ENCODE assay signal across 8 mouse cellular contexts in genomic region chr19:18872792-18873569, GRCm38 (mm10).
DNase-seq lines count a peak whose midpoint lies in the region; TF ChIP-seq lines count a peak whose summit lies in the region.
"Had no signal": no experiment of that assay in that cellular context is flagged by ENCODE, and none has a peak within 500 bp of the region (broad histone marks: within the 10 kb centered on the region; RNA-seq: fewer than 3 reads in every experiment).

No protein-coding gene starts in this region.

- no peak overlapping the region for H3K27ac ChIP-seq in thymus, adult 2 months (ENCODE audit: control insufficient read depth, insufficient read depth, low read length)
- H3K27ac ChIP-seq: macrophage had no signal

- TF ChIP-seq POLR2A in thymus, adult 2 months (IDR thresholded peaks at IDR 0.05; ENCODE audit: control insufficient read depth, extremely low read depth, insufficient read depth, low read length, poor library complexity), result no peak

- peak; percentile 17 for DNase-seq in left cerebral cortex, adult 11 months (ENCODE audit: low spot score)
- DNase-seq in left cerebral cortex, adult 8-10 months (ENCODE audit: low spot score in 2 of 2), result no peak
- DNase-seq in embryo, embryonic 11 days, result peak; percentile 29
- peak; percentile 13 to 61 for DNase-seq in layer of hippocampus, adult 18-20 months (ENCODE audit: low spot score in 2 of 2)
- DNase-seq in retina, embryonic 14.5 days (ENCODE audit: low spot score), result peak; percentile 88
- no peak for DNase-seq in thymus, adult 2 months
- DNase-seq in lung, postnatal 25 days (ENCODE audit: low spot score), result no peak

- WGBS in thymus, adult 2 months, result 76% methylated on average over 6 of the region's 6 CpGs

- H3K4me3 ChIP-seq in thymus, adult 2 months (ENCODE audit: control insufficient read depth, insufficient read depth, low read length), result no peak overlapping the region

- H3K4me1 ChIP-seq in thymus, adult 2 months (replicated peaks; ENCODE audit: control insufficient read depth, insufficient read depth, low read length), result no peaks in the 10 kb centered on the region; the same call in 1 of the 2 replicates

- no peaks in the 10 kb centered on the region for H3K36me3 ChIP-seq in thymus, adult 2 months (ENCODE audit: control insufficient read depth, insufficient read depth, low read length)

- no peaks in the 10 kb centered on the region for H3K27me3 ChIP-seq in thymus, adult 2 months (ENCODE audit: control insufficient read depth, insufficient read depth, low read length)

- no peak for TF ChIP-seq CTCF in thymus, adult 2 months (IDR thresholded peaks at IDR 0.05; ENCODE audit: borderline replicate concordance, control insufficient read depth, extremely low read depth, insufficient read depth, low read length, poor library complexity)

Comparison
In these comparisons a context has a peak if more than half of its experiments do, and no peak if none do; other contexts are left out.
1. DNase-seq: peak in left cerebral cortex, adult 11 months (single experiment), embryo, embryonic 11 days (single experiment), layer of hippocampus, adult 18-20 months (2 of 2) and retina, embryonic 14.5 days (single experiment); none in left cerebral cortex, adult 8-10 months (0 of 2), thymus, adult 2 months (single experiment) and lung, postnatal 25 days (single experiment).